Mouse (Mus musculus) liver, embryonic 14.5 days (tissue): ENCODE results near the gene Tdp2. TPM values are rescaled to one million over a fixed set of nuclear protein-coding genes. Genes with fewer than 3 reads are reported as not detected.

ENCODE experiments used
- ATAC-seq: fragments of 200-750 bp; cut with Nextera tagmentation; 2 replicates; pipeline ENCODE4 v1.8.0; 2017; ENCODE audit warnings: moderate number of reproducible peaks, mild to moderate bottlenecking, moderate library complexity; ENCODE audit not compliant: insufficient read depth
- DNase-seq, 3 experiments: peaks; one replicate each; pipeline ENCODE4 v3.0.0-alpha.2; 2012 to 2013; ENCODE audit warnings: low read depth in 3 of 3, low spot score in 3 of 3
- H3K27ac ChIP-seq: fragments of 300-500 bp; sonication (generic); 2 replicates; pipeline ENCODE4 v1.5.1; 2014; ENCODE audit warnings: moderate library complexity, mild to moderate bottlenecking, control low read depth, inconsistent platforms
- H3K27me3 ChIP-seq: fragments of 300-500 bp; sonication (generic); 2 replicates; pipeline ENCODE4 v1.6.1; 2014; ENCODE audit warnings: mild to moderate bottlenecking, low read length, moderate library complexity; ENCODE audit not compliant: control insufficient read depth, insufficient read depth
- H3K36me3 ChIP-seq: fragments of 300-500 bp; sonication (generic); replicated peaks from 2 replicates; pipeline ENCODE4 v1.6.1; 2014; ENCODE audit warnings: low read depth; ENCODE audit not compliant: control insufficient read depth, insufficient read depth
- H3K4me1 ChIP-seq, 2 experiments: fragments of 200-500 bp in 1 of 2; fragments of 300-500 bp in 1 of 2; sonication (generic) in 1 of 2; replicated peaks; 2 replicates each; pipeline ENCODE4 v1.6.1; 2012 to 2014; ENCODE audit warnings: antibody characterized with exemption in 1 of 2, inconsistent platforms in 1 of 2, low read length in 1 of 2; ENCODE audit not compliant: control insufficient read depth in 2 of 2, insufficient read depth in 2 of 2
- H3K4me2 ChIP-seq: fragments of 300-500 bp; sonication (generic); 2 replicates; pipeline ENCODE4 v1.6.1; 2014; ENCODE audit warnings: low read depth, mild to moderate bottlenecking, control low read depth, moderate library complexity
- H3K4me3 ChIP-seq, 2 experiments: fragments of 200-500 bp in 1 of 2; fragments of 300-500 bp in 1 of 2; sonication (generic) in 1 of 2; 2 replicates each; pipeline ENCODE4 v1.5.1; 2012 to 2014; ENCODE audit warnings: low read depth in 2 of 2, low read length in 2 of 2, mild to moderate bottlenecking in 2 of 2, control low read depth in 1 of 2, inconsistent platforms in 1 of 2, moderate library complexity in 1 of 2; ENCODE audit not compliant: insufficient read depth in 1 of 2
- H3K9ac ChIP-seq: fragments of 300-500 bp; sonication (generic); replicated peaks from 2 replicates; pipeline ENCODE4 v1.6.1; 2014; ENCODE audit warnings: mild to moderate bottlenecking, control low read depth, moderate library complexity
- H3K9me3 ChIP-seq: fragments of 300-500 bp; sonication (generic); 2 replicates; pipeline ENCODE4 v1.6.1; 2016; ENCODE audit warnings: low read length, mixed read lengths; ENCODE audit not compliant: control insufficient read depth
- CTCF ChIP-seq: IDR thresholded peaks from 2 replicates; pipeline ENCODE4 v1.5.1; 2016; ENCODE audit warnings: antibody characterized with exemption, low read depth, control low read depth
- EP300 ChIP-seq: IDR thresholded peaks from 2 replicates; pipeline ENCODE4 v1.6.1; 2016; ENCODE audit warnings: antibody characterized with exemption, low read depth
- WGBS: fragments of 180-500 bp; shearing (Covaris S2); extraction: QIAGEN DNeasy Blood & Tissue Kit; methylation state at CpG from one replicate; pipeline ENCODE4 v1.1.7; 2014; ENCODE audit not compliant: insufficient replicate concordance; 5-methylcytosine and 5-hydroxymethylcytosine counted together
- polyA plus RNA-seq, 2 experiments: library from polyadenylated mRNA; depleted of rRNA in 1 of 2; stranded (reverse) in 1 of 2; unstranded in 1 of 2; fragments of >200 nt; fragmentation: Nextera tagmentation in 1 of 2; extraction: Ambion mirVana in 1 of 2; gene quantifications; 2 replicates each; pipeline versions ENCODE4 v1.2.1 to v1.2.3; 2012 to 2014

Tdp2 gene
- polyA plus RNA-seq, 2 experiments, result 21.8 to 25.0 TPM

GRCm38 (mm10) chr13:24852570-24852969 lies 21.1 kb downstream of the Tdp2 start:
- Histone ChIP-seq H3K27ac (no peak overlapping the region), H3K27me3 (no peaks in the 10 kb centered on the region; the same call in 1 of the 2 replicates), H3K9ac (no peak overlapping the region), H3K4me1 (no peaks in the 10 kb centered on the region), H3K36me3 (no peaks in the 10 kb centered on the region), H3K4me3 (no peak overlapping the region), H3K9me3 (no peaks in the 10 kb centered on the region), H3K4me2 (no peak overlapping the region)
- no peak for ATAC-seq
- 32% methylated on average over 3 of the region's 3 CpGs for WGBS
- DNase-seq, result no peak
- no peak for TF ChIP-seq EP300
- TF ChIP-seq CTCF, result no peak

GRCm38 (mm10) chr13:24859115-24859514 lies 27.6 kb downstream of the Tdp2 start:
- Histone ChIP-seq H3K9ac (no peak overlapping the region), H3K4me1 (no peaks in the 10 kb centered on the region), H3K27me3 (no peaks in the 10 kb centered on the region; the same call in 1 of the 2 replicates), H3K9me3 (no peaks in the 10 kb centered on the region), H3K27ac (no peak overlapping the region), H3K4me2 (no peak overlapping the region), H3K4me3 (no peak overlapping the region), H3K36me3 (no peaks in the 10 kb centered on the region)
- no peak for TF ChIP-seq CTCF
- TF ChIP-seq EP300, result no peak
- ATAC-seq (no peak), DNase-seq (no peak)

GRCm38 (mm10) chr13:24861084-24861483 lies 29.6 kb downstream of the Tdp2 start:
- no peak for ATAC-seq
- Histone ChIP-seq H3K27ac (no peak overlapping the region), H3K4me2 (no peak overlapping the region), H3K4me1 (no peaks in the 10 kb centered on the region), H3K4me3 (no peak overlapping the region), H3K9ac (no peak overlapping the region), H3K27me3 (no peaks in the 10 kb centered on the region), H3K36me3 (no peaks in the 10 kb centered on the region), H3K9me3 (no peaks in the 10 kb centered on the region)
- TF ChIP-seq EP300, result no peak
- no peak for TF ChIP-seq CTCF
- WGBS, result 48% methylated on average over 12 of the region's 12 CpGs
- no peak for DNase-seq

GRCm38 (mm10) chr13:24862021-24862420 lies 30.5 kb downstream of the Tdp2 start:
- TF ChIP-seq CTCF (no peak), EP300 (no peak)
- Histone ChIP-seq H3K27ac (no peak overlapping the region), H3K27me3 (no peaks in the 10 kb centered on the region), H3K9ac (no peak overlapping the region), H3K4me1 (peaks cover 0 to under 1% of the 10 kb centered on the region in 2 experiments; a peak in 2 of 4 replicates), H3K4me2 (no peak overlapping the region), H3K9me3 (no peaks in the 10 kb centered on the region), H3K4me3 (no peak overlapping the region), H3K36me3 (no peaks in the 10 kb centered on the region)
- 72% methylated on average over 7 of the region's 7 CpGs for WGBS
- DNase-seq, result no peak
- no peak for ATAC-seq

GRCm38 (mm10) chr13:24862520-24862919 lies 31.0 kb downstream of the Tdp2 start:
- Histone ChIP-seq H3K27ac (no peak overlapping the region), H3K4me3 (no peak overlapping the region), H3K27me3 (no peaks in the 10 kb centered on the region), H3K9me3 (no peaks in the 10 kb centered on the region), H3K9ac (no peak overlapping the region), H3K4me2 (no peak overlapping the region), H3K4me1 (peaks cover 0 to 2% of the 10 kb centered on the region in 2 experiments; a peak in 2 of 4 replicates), H3K36me3 (no peaks in the 10 kb centered on the region)
- peak; percentile 34 to 51 (median 43) for DNase-seq
- no peak for ATAC-seq
- no peak for TF ChIP-seq EP300
- TF ChIP-seq CTCF, result peak; percentile 69
- 40% methylated on average over 7 of the region's 7 CpGs for WGBS
